Mouse (Mus musculus) regulatory T cell (primary cell): ENCODE data around the gene Dlg2.

Experiments used
- in situ Hi-C: fragments of 300-600 bp; cut with MboI, MseI; formaldehyde crosslinking; loops from one replicate; pipeline ENCODE4 v1.15.1; 2025; ENCODE audit warnings: high pct_unique_total_duplicates

The Dlg2 gene

DNA sequence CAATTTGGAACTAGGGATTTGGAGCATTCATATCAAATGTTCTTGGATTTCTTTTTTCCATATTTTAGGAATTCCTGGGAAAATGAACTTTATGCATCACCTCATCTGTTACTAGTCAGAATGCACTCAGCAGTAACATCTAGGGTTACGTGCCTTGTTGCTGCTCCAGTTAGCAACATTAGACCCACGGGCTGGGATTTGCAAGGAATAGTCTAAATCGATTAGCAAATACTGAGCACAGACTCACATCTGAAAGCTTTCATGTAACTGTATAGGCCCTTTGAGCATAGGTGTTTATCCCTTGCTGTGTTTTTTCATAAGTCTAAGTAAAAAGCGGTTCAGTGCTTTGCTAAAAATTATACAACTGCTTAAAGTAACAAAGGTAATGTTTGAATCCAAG is 1887.3 kb downstream of the Dlg2 start:
- in situ Hi-C loops, result no loop called here

DNA sequence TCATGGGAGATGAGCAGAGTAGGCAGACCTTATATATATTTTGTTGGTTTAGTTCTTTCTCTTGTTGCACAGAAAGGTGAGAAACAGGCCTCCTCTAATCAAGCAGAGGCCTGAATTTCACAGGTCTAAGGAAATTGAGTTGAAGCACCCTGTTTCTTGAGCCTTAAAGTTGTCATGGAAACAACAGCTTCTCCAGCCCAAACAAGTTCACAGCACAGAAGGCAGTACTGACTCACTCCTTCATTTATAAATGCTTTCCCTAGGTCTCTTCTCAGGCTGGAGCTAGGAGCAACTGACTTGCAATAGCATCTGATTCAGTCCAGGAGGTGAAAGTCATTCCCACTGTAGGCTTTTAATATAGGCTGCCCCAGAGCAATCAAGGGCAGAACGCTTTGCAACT is 1890.6 kb downstream of the Dlg2 start:
- in situ Hi-C loops, result no loop called here

- in situ Hi-C loops, result no loop called here
Observed at GRCm38 (mm10) chr7:92370521-92370920, 1894.0 kb downstream of the Dlg2 start.

DNA sequence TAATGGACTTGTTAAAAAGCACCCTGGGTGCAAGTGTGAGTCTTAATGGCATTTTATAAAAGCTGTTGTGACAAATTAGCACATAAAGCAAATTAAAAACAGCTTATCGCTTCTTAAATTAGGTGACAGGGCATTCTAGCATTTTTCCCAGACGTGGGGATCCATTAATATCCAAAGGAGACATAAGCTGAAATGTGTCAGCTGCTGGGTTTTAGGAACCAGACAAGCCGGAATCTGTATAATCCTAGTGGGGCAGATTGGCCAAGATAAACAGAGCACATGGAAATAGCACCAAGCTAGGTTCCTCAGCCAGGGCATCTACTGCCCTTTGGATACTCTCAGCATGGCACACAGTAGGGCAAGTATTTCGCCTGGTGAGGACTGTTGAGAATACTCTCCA is 1895.2 kb downstream of the Dlg2 start:
- in situ Hi-C loops, result no loop called here

DNA sequence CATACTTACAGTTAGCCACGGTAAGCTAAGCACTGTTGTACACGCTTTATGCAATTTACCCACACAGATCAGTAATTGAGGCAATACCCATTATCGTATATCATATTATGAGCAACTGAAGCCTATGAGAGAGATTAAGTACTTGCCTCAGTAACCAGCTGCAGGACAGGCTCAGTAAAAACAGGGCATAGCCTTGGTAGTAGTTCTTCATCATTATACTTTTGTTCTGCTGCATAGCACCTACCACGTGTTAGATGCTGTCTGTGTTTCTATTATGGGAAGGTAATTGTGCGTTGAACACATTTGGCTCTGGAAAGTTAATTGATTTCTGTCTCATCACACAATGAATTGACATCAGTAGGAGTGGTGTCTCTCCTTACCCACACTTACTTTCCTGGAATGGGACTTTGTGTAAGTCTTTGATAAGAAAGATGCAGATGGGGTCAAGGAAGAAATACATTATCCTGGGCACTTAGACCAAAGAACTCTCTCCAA is 1897.4 kb downstream of the Dlg2 start:
- in situ Hi-C loops, result no loop called here

- in situ Hi-C loops, result no loop called here
Observed at GRCm38 (mm10) chr7:92383913-92384484, 1907.5 kb downstream of the Dlg2 start.

DNA sequence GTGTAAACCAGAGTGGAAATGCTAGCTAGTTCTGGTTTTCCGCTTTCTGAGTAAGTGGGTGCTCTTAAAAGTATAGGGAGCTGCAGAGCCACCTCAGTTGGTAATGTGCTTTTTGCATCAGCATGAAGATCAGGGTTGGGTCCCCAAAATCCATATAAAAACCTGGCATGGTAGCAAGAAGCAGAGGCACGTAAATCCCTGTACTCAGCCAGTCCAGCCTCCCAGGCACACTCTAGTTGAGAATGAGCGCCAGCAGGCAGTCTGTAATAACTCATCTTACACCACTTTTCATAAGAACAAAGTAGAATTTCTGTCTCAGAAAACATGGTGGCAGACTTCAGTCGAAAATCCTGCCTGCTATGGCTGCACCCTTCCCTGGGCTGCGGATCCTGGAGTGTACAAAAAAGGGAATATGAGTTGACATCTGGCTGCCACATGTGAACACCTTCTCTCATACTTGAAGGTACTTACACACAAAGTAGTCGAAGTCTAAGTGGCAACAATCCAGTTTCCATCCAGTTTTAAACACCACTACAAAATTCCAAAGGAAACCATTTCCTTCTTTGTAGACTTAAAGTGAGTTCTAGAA is 1915.7 kb downstream of the Dlg2 start:
- in situ Hi-C loops, result no loop called here

DNA sequence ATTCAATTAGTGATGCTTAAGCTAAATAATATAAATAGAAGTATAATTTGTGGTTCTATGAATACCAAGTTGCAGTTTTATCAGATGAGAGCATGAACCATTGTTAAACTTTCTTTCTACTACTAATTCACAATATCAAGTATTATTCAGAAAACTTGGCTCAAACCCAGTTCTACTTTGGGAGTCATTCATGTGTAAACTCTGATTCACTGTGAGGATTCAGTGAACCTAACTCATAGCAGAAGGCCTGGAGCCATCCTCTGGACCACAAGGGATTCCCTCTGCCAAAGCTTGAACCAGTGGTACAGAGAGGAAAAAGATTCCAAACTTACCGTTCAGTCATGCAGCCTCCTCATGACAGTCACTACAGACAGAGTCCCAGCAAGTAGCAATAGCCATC is 1920.3 kb downstream of the Dlg2 start:
- in situ Hi-C loops, result no loop called here

- in situ Hi-C loops, result no loop called here
Observed at GRCm38 (mm10) chr7:92398841-92399240, 1922.4 kb downstream of the Dlg2 start.

DNA sequence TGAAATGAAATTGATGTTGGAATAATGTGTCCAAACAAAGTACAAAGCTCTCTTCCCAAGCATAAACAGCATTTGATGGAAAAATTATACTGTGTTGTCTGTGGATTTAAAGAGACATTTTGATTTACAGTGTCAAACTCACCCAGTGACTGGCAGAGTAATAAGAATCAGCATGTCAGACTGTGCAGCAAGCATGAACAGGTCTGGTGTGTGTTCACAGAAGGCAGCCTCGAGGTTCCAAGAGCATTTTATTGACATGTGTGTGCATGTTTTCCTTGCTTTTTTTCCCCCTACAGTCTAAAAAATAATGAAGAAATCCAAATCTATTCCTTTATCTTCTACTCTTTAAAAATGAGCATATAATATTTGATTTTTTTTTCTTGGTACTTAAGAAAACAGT is 1924.1 kb downstream of the Dlg2 start:
- in situ Hi-C loops, result no loop called here

- in situ Hi-C loops, result no loop called here
Observed at GRCm38 (mm10) chr7:92401001-92401688, 1924.7 kb downstream of the Dlg2 start.

- in situ Hi-C loops, result no loop called here
Observed at GRCm38 (mm10) chr7:92408479-92408878, 1932.0 kb downstream of the Dlg2 start.

DNA sequence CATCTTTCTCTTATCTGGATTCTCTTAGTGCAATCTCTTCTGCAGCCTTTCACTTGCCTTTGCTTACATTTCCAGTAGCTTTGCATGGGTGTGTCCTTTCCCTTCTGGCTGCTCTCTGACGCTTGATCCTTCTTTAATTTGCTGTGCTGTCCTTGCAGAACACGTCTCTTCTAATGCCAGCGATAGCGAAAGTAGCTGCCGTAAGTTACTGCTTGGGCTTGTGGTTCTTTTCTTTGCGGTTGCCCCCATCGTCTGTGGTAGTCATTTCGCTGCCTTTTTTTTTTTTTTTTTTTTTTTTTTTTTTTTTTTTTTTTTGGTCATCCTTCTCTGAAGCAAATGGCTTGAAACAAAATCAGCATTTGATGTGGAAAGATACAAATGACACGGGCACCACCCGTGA is 1944.0 kb downstream of the Dlg2 start:
- in situ Hi-C loops, result no loop called here

DNA sequence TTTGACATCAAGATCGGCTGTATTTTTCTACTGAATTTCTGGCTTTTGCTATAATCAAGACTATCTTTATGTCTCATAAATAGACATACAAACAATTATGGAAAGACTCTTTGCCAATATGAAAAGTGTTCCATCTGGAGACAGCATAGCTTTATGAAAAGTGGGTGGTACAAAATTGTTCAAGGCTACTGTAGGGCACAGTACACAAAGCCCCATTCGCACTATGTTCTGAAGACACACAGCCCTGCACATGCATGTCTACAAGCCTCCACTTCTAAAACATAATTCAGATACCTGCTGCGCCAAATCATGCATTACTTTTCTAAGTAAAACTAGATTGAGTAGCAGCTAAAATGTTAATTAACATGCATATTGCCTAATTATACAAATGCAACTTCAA is 1946.5 kb downstream of the Dlg2 start:
- in situ Hi-C loops, result no loop called here

GRCm38 (mm10) chr7:92424703-92425102 is 1948.2 kb downstream of the Dlg2 start:
- in situ Hi-C loops, result no loop called here

GRCm38 (mm10) chr7:92427280-92427679 is 1950.8 kb downstream of the Dlg2 start:
- in situ Hi-C loops, result no loop called here

- in situ Hi-C loops, result no loop called here
Observed at GRCm38 (mm10) chr7:92428629-92429028, 1952.2 kb downstream of the Dlg2 start.

DNA sequence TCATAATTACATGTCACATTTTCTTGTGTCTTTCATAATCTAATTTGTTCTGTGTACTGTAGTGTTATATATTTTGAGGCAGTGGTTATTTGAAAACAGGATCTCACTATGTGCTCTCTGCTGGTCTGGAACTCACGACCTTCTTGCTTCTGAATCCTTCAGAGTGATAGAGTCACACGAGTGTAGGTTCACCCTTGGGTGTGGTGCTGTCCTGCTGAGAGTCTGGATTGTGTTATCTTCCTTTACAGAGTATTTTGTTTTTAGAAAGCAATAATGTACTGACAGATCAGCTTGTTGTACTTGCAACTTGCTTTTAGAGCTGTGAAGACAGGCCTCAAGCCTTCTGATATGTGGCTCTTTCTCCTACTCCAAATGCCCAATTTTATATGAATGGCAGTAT is 1953.8 kb downstream of the Dlg2 start:
- in situ Hi-C loops, result no loop called here

GRCm38 (mm10) chr7:92437168-92437567 is 1960.7 kb downstream of the Dlg2 start:
- in situ Hi-C loops, result no loop called here

- in situ Hi-C loops, result no loop called here
Observed at GRCm38 (mm10) chr7:92439503-92440487, 1963.3 kb downstream of the Dlg2 start.

GRCm38 (mm10) chr7:92441611-92442010 is 1965.1 kb downstream of the Dlg2 start:
- in situ Hi-C loops, result no loop called here

DNA sequence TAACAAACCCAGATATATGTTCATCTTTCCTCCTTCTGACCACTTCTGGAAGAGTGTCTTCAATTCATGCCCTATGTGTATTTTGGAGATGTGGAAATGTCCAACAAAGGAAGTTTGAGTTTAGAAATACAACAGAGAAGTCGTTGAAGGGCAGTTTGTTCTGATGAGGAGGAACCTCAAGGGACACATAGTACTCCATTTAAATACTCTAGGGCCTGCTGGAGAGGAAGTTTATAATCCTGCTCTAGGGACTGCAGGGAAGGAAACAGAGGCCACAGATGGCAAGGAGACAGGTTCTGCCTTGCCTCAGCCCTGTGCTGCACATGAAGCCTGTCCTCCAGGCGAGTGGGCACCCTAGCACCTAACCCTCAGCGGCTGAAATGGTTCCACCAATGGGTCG is 1965.6 kb downstream of the Dlg2 start:
- in situ Hi-C loops, result no loop called here
